Mouse (Mus musculus) stomach, embryonic 16.5 days (tissue): ENCODE results near the gene E2f8. TPM values are rescaled to one million over a fixed set of nuclear protein-coding genes. Genes with fewer than 3 reads are reported as not detected.

Experiments
- ATAC-seq: fragments of 200-750 bp; cut with Nextera tagmentation; 2 replicates; pipeline ENCODE4 v1.8.0; 2017; ENCODE audit warnings: moderate number of reproducible peaks, moderate TSS enrichment; ENCODE audit not compliant: insufficient read depth, low FRiP score
- H3K27ac ChIP-seq: fragments of 300-500 bp; sonication (generic); 2 replicates; pipeline ENCODE4 v1.5.1; 2014; ENCODE audit warnings: low read length
- H3K27me3 ChIP-seq: fragments of 300-500 bp; sonication (generic); 2 replicates; pipeline ENCODE4 v1.6.1; 2014; ENCODE audit warnings: low read length, control low read depth, mixed read lengths; ENCODE audit not compliant: control insufficient read depth, insufficient read depth
- H3K36me3 ChIP-seq: fragments of 300-500 bp; sonication (generic); 2 replicates; pipeline ENCODE4 v1.6.1; 2014; ENCODE audit warnings: low read length; ENCODE audit not compliant: control insufficient read depth, insufficient read depth
- H3K4me1 ChIP-seq: fragments of 300-500 bp; sonication (generic); 2 replicates; pipeline ENCODE4 v1.6.1; 2014; ENCODE audit warnings: low read length, control low read depth, mixed read lengths; ENCODE audit not compliant: control insufficient read depth, insufficient read depth
- H3K4me2 ChIP-seq: fragments of 300-500 bp; sonication (generic); 2 replicates; pipeline ENCODE4 v1.6.1; 2014; ENCODE audit warnings: low read depth, low read length, mixed read lengths
- H3K4me3 ChIP-seq: fragments of 300-500 bp; sonication (generic); replicated peaks from 2 replicates; pipeline ENCODE4 v1.5.1; 2014; ENCODE audit warnings: mild to moderate bottlenecking, low read length
- H3K9ac ChIP-seq: fragments of 300-500 bp; sonication (generic); 2 replicates; pipeline ENCODE4 v1.6.1; 2014; ENCODE audit warnings: low read length
- H3K9me3 ChIP-seq: fragments of 300-500 bp; sonication (generic); replicated peaks from 2 replicates; pipeline ENCODE4 v1.6.1; 2016; ENCODE audit warnings: low read length, control low read depth; ENCODE audit not compliant: control insufficient read depth
- WGBS: fragments of 180-500 bp; shearing (Covaris S2); extraction: QIAGEN DNeasy Blood & Tissue Kit; methylation state at CpG from one replicate; pipeline ENCODE4 v1.1.7; 2014; 5-methylcytosine and 5-hydroxymethylcytosine counted together
- polyA plus RNA-seq: library from polyadenylated mRNA; unstranded; fragments of >200 nt; fragmentation: Nextera tagmentation; extraction: Ambion mirVana; gene quantifications from 2 replicates; pipeline ENCODE4 v1.2.1, GENCODE M21; 2015

E2f8 gene
- polyA plus RNA-seq, 1 experiment from 2014 or later, result 19.9 TPM

DNA sequence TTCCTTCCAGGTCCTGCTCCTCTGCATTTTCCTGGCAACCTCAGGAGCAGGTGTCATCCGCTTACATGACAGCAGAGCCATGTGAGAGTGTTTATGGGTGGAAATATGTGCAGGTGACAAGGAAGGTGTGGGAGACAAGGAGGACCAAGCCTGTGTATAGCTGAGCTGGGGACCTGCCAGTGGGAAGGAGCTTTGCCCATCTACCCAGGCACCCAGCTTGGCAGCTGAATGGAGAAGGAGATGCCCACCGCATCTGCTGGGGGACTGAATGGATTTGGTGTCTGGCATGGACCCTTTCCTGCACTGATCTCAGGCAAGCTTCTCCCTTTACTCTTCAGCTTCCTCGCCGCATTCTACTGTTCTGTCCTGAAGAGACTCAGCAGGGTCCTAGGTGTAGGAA, 14.1 kb upstream of the E2f8 start:
- WGBS, result 89% methylated on average over 4 of the region's 4 CpGs
- ATAC-seq, result no peak
- Histone ChIP-seq H3K4me3 (no peak overlapping the region), H3K9ac (no peak overlapping the region), H3K4me2 (no peak overlapping the region), H3K36me3 (no peaks in the 10 kb centered on the region), H3K4me1 (peaks cover 6% of the 10 kb centered on the region; the same call in 1 of the 2 replicates), H3K27me3 (no peaks in the 10 kb centered on the region), H3K9me3 (no peaks in the 10 kb centered on the region), H3K27ac (no peak overlapping the region)

DNA sequence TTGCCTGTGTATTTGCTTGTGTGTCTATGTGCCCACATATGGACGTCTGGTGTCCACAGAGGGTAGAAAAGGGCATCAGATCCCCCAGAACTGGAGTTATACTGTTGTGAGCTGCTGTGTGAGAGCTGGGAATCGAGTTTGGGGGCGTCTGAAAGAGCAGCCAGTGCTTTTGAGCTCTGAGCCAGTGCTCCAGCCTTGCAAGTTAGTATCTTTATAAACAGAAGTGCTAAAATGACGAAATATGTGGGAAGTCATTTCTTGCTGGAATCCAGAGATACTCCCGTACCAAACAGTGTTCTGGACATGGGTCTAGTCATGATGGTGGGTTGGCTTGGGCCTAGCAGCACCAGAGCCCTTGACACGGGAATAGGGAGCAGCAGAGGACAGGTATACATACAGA, 13.4 kb upstream of the E2f8 start:
- no peaks in the 10 kb centered on the region for H3K27me3 ChIP-seq
- WGBS, result 53% methylated on average over 6 of the region's 6 CpGs
- peaks cover 6% of the 10 kb centered on the region; the same call in 1 of the 2 replicates for H3K4me1 ChIP-seq
- ATAC-seq, result no peak
- H3K9me3 ChIP-seq, result no peaks in the 10 kb centered on the region
- no peak overlapping the region for H3K9ac ChIP-seq
- H3K4me3 ChIP-seq, result no peak overlapping the region
- no peak overlapping the region for H3K4me2 ChIP-seq
- H3K36me3 ChIP-seq, result no peaks in the 10 kb centered on the region
- H3K27ac ChIP-seq, result no peak overlapping the region

DNA sequence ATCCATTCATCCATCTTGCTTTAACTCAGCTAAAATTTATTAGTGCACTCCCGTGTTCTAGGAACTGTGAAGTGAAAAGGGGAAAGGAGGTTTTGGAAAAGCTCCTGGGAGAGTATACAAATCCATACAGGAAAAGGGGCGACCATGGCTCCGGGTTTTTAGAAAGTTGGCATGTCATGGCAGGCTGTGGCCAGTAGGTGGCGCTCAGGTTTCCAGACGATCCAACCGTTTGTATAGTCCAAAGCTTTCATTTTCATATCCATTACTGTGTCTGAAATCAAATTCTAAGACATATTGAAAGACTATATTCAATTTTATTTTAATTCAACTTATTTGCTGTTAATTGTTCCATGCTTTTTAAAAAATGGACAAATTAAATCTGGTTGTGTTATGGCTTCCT, 12.8 kb upstream of the E2f8 start:
- H3K27ac ChIP-seq, result no peak overlapping the region
- no peak overlapping the region for H3K4me3 ChIP-seq
- H3K4me2 ChIP-seq, result no peak overlapping the region
- H3K36me3 ChIP-seq, result no peaks in the 10 kb centered on the region
- no peaks in the 10 kb centered on the region for H3K27me3 ChIP-seq
- peaks cover 6% of the 10 kb centered on the region; the same call in 1 of the 2 replicates for H3K4me1 ChIP-seq
- WGBS, result 2% methylated on average over 6 of the region's 6 CpGs
- no peak for ATAC-seq
- H3K9ac ChIP-seq, result no peak overlapping the region
- no peaks in the 10 kb centered on the region for H3K9me3 ChIP-seq

DNA sequence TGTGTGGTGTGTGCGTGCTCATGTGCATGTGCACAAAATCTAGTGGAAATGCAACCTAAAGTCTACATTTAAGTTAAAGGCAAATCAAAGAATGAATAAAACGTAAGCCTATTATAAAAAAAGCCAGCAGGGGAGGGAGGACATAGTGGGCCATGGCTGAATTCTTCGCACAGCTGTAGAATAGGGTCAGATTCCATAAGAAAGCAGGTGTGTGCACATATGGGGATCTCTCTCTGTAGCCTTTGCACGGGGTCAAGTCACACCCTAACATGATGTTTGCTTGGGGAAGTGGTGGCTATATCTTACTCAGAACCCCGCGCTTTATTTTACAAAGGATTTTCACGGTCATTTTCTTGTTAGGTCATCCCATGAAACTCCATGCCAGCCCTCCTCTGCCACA, 11.7 kb upstream of the E2f8 start:
- H3K4me3 ChIP-seq, result no peak overlapping the region
- no peaks in the 10 kb centered on the region for H3K36me3 ChIP-seq
- no peak for ATAC-seq
- H3K4me2 ChIP-seq, result no peak overlapping the region
- 79% methylated on average over 7 of the region's 7 CpGs for WGBS
- peaks cover 8% of the 10 kb centered on the region; the same call in 1 of the 2 replicates for H3K4me1 ChIP-seq
- H3K9me3 ChIP-seq, result no peaks in the 10 kb centered on the region
- no peak overlapping the region for H3K27ac ChIP-seq
- no peaks in the 10 kb centered on the region for H3K27me3 ChIP-seq
- no peak overlapping the region for H3K9ac ChIP-seq

DNA sequence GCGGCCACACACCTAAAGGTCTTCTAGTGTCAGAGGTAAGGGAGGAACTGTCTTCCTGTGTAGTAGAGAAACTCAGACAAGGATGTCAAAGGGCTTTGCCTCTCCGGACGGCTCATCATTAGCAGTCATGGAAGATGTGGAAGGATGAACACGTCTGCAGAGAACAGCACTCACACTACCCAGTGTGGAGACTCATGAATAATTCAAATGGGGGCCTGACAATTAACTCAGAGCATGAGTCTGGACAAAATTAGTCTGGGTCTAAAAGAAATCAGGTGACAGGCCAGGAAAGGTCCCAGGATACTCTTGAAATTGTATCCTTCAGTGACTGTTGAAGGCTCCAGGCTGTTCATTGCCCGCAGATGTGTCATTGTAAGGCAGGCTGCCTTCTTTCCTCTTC, 9.6 kb upstream of the E2f8 start:
- no peak overlapping the region for H3K4me2 ChIP-seq
- H3K27me3 ChIP-seq, result no peaks in the 10 kb centered on the region
- 76% methylated on average over 5 of the region's 5 CpGs for WGBS
- H3K4me1 ChIP-seq, result peaks cover 8% of the 10 kb centered on the region; the same call in 1 of the 2 replicates
- H3K9me3 ChIP-seq, result no peaks in the 10 kb centered on the region
- ATAC-seq, result no peak
- no peak overlapping the region for H3K4me3 ChIP-seq
- H3K9ac ChIP-seq, result no peak overlapping the region
- H3K27ac ChIP-seq, result no peak overlapping the region
- H3K36me3 ChIP-seq, result no peaks in the 10 kb centered on the region

DNA sequence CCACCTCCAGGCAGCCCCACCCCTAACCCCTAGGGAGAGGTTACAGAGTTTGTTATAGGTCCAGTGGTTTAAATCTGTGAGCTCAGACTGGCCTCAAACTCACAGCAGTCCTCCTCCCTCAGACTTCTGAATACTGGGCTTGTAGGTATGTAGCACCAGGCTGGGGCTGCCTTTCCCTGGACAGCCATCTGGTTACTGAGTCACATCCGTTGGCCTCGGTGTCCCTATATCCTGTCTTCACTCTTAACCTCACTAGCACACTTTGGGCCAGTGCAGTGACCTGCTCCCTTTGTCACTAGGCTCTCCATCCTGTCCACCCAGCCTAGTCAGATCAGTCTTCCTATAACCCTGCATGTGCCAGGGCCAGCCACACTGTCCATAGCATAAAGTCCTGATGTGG, 7.4 kb upstream of the E2f8 start:
- Histone ChIP-seq H3K4me3 (no peak overlapping the region), H3K27me3 (no peaks in the 10 kb centered on the region), H3K9me3 (no peaks in the 10 kb centered on the region), H3K4me2 (no peak overlapping the region), H3K27ac (no peak overlapping the region), H3K4me1 (0 out of 2 replicates have a peak, but pooled peaks cover 2% of the 10 kb centered on the region), H3K9ac (0 out of 2 replicates have a peak overlapping the region, but pooled peaks have one; percentile 7), H3K36me3 (no peaks in the 10 kb centered on the region)
- 70% methylated on average over 2 of the region's 2 CpGs for WGBS
- no peak for ATAC-seq

DNA sequence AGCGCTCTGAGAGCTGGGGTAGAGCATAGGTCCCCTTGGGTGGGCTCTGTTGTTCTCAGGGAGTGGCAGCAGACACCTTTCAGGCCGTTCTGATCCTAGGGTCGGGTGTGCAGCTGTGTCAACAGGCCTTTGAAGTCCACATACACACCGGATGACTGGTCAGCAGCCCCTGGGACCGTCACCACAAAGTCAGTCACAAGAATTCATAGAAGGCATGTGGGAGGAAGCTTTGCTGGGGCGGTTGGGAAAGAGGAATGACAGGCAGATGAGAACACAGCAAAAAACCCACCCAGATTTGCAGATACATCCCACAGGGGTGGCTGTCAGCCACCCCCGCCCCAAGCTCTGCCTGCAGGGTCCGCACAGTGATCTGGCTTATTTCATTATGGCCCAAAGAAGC, 6.6 kb upstream of the E2f8 start:
- Histone ChIP-seq H3K4me3 (no peak overlapping the region), H3K27ac (no peak overlapping the region), H3K4me1 (0 out of 2 replicates have a peak, but pooled peaks cover 3% of the 10 kb centered on the region), H3K4me2 (no peak overlapping the region), H3K9me3 (no peaks in the 10 kb centered on the region), H3K36me3 (no peaks in the 10 kb centered on the region), H3K9ac (no peak overlapping the region), H3K27me3 (no peaks in the 10 kb centered on the region)
- ATAC-seq, result no peak
- WGBS, result 27% methylated on average over 8 of the region's 8 CpGs

DNA sequence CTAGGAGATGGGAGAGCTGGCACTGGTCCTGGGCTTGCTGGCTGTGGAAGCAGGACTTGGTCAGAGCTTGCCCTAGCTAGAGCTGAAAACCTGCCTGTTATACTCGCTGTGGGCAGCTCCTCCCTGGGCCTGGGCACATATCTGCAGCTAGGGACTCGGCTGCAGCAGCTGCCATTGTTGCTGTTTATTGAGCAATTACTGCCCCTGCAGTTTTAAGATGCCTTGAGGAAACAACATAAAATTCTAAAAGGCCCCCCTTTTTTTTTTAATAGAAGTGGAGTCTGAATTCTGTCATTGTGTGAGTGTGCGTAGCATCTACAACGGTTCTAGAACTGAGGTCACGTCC, 2.8 kb upstream of the E2f8 start:
- no peaks in the 10 kb centered on the region for H3K9me3 ChIP-seq
- WGBS, result 59% methylated on average over 5 of the region's 5 CpGs

DNA sequence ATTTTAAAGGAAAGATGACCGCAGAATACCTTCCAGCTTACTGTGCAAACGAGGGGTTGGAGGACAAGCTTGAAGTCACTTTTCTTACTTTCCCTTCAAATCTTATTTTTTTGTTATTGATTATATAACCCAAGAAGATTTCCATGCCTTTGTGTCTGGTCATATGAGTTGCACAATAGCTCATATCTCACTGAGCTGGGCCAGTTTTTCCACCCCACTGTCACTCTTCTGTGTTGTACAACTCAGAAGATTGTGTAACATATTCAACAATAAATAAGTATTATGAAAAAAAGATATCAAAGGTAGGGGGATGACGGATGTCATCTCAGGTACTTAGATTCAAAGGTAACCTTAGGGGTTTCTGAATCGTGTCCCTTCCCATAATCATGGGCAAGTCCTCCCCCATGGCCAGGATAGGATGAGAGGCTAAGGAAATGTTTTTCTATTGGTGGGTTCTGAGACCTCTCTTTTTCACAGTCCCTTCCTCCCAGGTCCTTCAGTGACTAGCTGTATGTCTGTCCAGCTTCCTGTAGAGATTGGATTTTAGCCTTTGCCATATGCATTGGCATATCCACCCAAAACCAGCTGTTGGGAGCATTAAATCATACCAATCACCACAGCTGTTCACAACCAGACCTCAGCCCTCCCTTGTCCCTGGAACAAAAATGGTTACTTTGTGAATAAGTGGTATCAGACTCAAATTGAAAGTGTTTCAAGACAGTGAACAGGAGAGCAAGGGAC, 2.3 kb upstream of the E2f8 start:
- no peak for ATAC-seq

More for the DNA sequence above, 2.8 kb upstream of the E2f8 start:
- no peak overlapping the region for H3K4me3 ChIP-seq
- peaks cover 17% of the 10 kb centered on the region for H3K4me1 ChIP-seq
- no peak overlapping the region for H3K9ac ChIP-seq
- ATAC-seq, result no peak
- no peaks in the 10 kb centered on the region for H3K27me3 ChIP-seq
- no peak overlapping the region for H3K27ac ChIP-seq
- H3K36me3 ChIP-seq, result no peaks in the 10 kb centered on the region
- H3K4me2 ChIP-seq, result no peak overlapping the region

More for the DNA sequence above, 2.3 kb upstream of the E2f8 start:
- 76% methylated on average over 4 of the region's 4 CpGs for WGBS
- H3K27ac ChIP-seq, result no peak overlapping the region
- H3K9ac ChIP-seq, result no peak overlapping the region
- no peaks in the 10 kb centered on the region for H3K36me3 ChIP-seq
- H3K9me3 ChIP-seq, result no peaks in the 10 kb centered on the region
- peaks cover 19% of the 10 kb centered on the region for H3K4me1 ChIP-seq
- H3K4me2 ChIP-seq, result no peak overlapping the region
- H3K4me3 ChIP-seq, result no peak overlapping the region
- no peaks in the 10 kb centered on the region for H3K27me3 ChIP-seq
